Mouse (Mus musculus) layer of hippocampus, adult 11-12 months (tissue): Measurements from ENCODE around the gene Klf7.

Experiments
- DNase-seq: peaks from one replicate; pipeline ENCODE4 v3.0.0; 2022; ENCODE audit warnings: low spot score

Klf7 gene

DNA sequence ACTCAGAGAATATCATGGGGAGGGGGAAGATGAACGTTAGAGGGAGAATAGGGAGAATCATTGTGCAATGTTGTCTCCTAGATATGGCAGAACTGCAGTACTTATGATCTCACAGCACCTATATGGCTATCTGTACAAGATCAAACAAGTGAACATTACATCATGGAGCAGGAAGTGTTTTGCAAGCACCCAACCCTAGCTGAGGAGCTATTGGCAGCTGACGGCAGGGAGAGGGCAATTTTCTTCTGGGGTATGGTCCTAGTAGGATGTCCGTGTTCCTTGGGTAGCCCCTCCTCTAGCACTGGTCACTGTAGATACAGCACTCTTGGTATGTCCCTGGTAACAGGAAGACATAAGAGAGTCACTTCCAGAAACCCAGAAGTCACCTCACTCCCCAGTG, 17.4 kb downstream of the Klf7 start:
- no peak for DNase-seq

GRCm38 (mm10) chr1:64101331-64101730, 20.8 kb downstream of the Klf7 start:
- DNase-seq: no peak

DNA sequence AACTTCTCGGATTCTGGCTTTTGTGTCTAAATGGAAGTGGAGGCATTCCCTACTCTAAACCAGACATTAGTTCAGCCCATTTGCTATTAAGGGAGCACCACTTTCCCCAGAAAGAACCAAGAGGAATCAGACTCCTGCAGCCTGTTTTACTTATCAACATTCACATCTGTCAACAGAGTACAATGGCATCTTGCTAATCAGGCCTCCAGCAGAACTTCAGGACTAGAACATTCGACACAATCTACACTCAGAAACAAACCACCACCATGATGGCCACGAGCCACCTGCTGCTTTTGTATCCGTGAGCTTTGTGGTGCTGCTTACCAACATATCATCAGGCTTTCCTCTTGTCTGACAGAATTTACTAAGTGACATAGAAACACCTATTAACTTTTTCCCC, 23.3 kb downstream of the Klf7 start:
- DNase-seq: no peak

GRCm38 (mm10) chr1:64097640-64098287, 24.3 kb downstream of the Klf7 start:
- DNase-seq: no peak

GRCm38 (mm10) chr1:64093018-64093417, 29.1 kb downstream of the Klf7 start:
- no peak for DNase-seq

- DNase-seq: no peak
Observed at GRCm38 (mm10) chr1:64091591-64091990, 30.5 kb downstream of the Klf7 start.

DNA sequence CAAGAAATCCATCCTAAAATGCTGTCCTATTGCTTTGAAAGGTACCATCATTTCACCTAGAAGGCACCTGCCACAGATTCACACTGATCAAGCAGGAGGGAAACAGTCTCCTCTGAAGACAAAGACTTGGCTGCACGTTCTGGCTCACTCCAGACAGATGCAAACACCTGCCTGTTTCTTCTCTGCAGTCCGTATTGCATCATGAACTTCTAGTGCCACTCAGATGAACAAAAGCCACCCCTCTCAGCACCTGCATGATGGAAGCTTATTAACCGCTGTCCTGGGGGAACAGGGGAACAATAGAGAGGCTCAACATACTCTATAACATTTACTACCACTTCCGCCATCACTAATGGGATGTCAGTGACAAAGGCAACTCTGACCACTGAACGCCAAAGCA, 31.5 kb downstream of the Klf7 start:
- DNase-seq: no peak

GRCm38 (mm10) chr1:64089691-64090090, 32.4 kb downstream of the Klf7 start:
- DNase-seq: no peak

DNA sequence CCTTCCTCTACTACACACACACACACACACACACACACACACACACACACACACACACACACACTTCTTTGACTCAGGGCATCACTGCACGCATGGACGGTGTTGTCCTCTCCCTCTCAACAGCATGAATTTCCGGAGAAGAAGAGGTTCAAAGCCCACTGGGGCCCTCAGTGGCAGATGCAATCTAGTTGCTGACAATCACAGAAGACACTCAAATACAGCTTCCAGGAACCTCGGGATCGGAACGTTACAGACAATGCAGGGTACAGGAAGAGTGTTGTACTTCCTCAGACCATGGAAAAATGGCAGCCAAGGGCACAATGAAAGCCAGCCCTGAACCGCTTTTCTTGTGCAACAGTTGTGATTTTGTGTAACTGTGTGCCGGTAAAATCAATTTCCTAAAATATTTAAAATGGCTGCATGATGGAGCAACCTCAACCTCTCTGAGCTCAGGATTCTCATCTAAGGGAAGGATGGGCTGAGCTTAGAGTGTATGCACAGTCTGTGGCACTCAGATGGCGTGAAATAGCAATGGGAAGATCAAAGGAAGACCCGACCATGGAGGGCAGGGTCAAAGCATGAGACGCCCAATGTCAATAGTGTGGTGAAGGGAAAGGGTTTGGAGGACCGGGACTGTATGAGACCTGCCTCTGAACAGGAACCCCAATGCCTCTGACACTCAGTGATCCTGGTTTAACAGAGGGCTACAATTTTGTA, 33.3 kb downstream of the Klf7 start:
- no peak for DNase-seq

DNA sequence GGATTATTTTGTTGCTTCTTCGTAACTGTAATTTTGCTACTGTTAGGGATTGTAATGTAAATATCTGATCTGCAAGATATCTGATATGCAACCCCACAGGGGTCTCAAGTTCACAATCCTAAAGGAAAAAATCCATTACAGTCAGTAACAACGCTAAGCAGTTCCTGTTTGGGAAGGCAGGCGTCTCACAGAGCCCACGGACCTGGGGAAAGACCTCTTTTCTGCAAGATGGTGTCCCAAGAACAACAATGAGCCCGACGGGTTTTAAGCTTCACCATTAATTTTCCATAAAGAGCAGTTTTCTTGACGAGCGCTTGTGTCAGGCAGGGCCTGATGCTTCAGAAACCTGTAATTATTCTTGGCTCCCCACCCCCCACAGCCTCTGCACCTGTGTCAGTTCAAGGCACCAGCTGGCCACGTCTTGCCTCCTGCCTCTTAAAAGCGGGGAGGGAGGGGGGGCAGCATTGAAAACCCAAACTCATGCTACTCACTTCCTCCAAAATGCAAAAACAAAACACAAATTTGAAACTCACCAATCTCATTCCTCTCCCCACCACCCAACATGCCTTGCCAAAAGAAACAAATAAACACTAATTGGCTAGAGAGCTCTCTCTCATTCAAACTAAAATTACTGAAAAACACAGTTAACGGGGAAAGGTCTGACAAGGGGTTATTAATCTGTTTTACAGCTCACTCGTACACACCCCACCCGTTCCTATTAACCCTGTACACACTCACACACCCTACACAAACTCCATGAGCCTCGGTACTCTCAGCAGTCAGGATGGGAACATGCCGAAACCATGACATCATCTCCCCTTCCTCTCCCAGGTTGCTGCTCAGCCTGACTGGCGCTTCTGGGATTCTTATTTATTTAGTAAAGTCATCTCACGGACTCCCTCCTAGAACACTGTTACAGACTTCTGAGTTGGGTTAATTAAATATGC, 34.2 kb downstream of the Klf7 start:
- DNase-seq: peak; percentile 33

- DNase-seq: no peak
Observed at GRCm38 (mm10) chr1:64085875-64086274, 36.2 kb downstream of the Klf7 start.

GRCm38 (mm10) chr1:64085361-64085760, 36.7 kb downstream of the Klf7 start:
- no peak for DNase-seq

DNA sequence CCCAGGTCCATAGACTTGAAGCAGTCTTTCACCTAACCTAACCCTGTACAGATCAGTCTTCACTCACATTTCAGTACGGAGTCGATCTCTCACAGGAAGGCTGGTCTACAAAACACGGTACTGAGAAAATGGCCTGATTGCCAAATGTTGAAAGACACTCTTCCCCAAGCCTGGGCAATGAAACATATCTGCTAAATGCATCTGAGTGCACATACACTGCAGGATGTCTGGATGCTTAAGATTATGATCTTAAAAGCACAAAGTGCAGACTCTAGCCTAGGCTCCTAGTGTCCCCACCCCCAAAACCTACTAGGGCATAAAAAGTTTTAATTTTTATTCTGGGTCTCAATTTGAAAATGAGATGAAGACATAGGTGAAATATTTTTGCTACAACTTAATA, 37.4 kb downstream of the Klf7 start:
- no peak for DNase-seq

DNA sequence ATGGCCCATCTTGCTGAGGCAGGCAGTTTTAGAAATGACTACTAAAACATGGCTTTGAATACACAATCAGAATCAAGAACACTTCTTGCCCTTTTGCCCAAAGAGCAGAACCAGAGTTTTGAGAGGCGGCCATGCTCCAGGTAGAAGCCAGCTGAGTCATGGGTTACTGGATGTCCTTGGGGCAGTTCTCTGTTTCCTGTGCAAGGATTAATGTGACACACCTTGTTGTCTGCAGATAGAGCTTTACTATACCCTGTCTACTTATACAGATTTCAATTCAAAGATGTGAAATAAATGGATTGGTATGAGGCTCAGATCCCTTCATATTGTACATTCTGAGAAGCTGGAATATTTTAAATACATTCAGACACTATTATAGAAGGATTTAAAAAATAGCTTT, 40.3 kb downstream of the Klf7 start:
- no peak for DNase-seq

GRCm38 (mm10) chr1:64081217-64081616, 40.9 kb downstream of the Klf7 start:
- no peak for DNase-seq

DNA sequence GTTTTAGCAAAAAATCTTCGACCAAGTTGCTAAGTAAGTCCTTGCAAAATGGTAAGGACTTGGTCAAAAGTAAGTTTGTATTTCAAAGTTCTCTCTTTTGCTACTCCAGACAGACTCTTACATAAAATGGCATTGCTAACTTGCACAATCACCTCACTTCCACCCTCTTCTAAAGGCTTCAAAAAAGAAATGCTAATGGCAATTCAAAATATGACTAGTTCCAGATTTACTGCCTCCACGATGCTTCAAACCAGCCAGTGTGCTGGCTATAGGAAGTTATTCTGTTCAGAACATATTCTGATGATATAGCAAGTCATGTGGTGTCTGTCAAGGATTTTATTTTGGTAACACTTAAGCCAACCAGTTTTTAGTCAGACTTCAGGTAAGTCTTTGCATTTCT, 41.8 kb downstream of the Klf7 start:
- no peak for DNase-seq

DNA sequence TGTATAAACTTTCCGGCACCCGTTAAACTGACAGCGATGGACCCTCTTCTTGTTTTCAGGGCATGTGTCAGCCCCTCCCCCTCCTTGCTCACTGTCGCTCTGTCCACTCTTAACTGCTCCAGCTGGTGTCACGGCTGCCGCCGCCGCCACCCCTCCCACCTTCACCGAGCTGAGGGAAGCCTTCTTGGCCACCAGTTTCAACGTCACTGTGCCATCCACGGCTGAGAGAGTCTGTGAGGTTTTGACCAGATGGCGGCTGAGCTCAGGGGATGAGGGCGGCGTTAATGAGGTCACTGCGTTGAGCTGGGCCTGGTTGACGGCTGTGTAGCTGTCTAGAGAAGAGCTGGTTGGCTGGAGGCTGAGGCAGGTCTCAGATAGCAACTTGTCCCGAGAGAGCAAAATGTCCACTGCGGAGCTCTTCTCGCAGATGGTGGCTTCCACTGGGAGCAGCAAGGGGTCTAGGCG, 43.3 kb downstream of the Klf7 start:
- DNase-seq: no peak

- no peak for DNase-seq
Observed at GRCm38 (mm10) chr1:64078011-64078746, 43.9 kb downstream of the Klf7 start.

DNA sequence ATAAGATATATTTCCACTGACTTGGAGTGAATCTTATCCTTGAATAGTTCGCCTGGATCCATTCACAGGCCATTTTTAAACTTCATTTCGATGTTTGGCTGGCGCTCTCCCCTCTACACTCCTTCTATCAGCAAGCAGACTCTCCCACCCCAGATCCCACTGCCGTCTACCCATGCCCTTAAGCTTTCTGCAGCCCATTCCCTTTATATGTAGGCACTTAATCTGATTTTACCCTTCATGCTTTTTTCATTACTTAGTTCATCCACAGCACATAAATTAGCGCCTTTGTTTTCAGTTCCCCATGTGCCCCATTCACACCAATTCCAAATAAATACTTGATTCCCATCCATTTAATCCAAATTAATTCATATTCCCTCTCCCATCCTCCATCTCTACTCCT, 48.0 kb downstream of the Klf7 start:
- no peak for DNase-seq

- no peak for DNase-seq
Observed at GRCm38 (mm10) chr1:64070947-64071346, 51.1 kb downstream of the Klf7 start.

- peak; percentile 65 for DNase-seq
Observed at GRCm38 (mm10) chr1:64066320-64067254, 55.5 kb downstream of the Klf7 start.
